Mouse (Mus musculus): ENCODE data around the gene Mgmt.

Gene Mgmt

GRCm38 (mm10) chr7:137112101-137112500 lies 217.7 kb downstream of the Mgmt start:
- H3K27me3 ChIP-seq (ENCODE audit: control insufficient read depth, insufficient read depth, low read length, poor library complexity, severe bottlenecking): no peaks in the 10 kb centered on the region
- DNase-seq (ENCODE audit: low read depth, low spot score): no peak
- no peaks in the 10 kb centered on the region for H3K36me3 ChIP-seq (ENCODE audit: control insufficient read depth, insufficient read depth, low read length, poor library complexity, severe bottlenecking)

GRCm38 (mm10) chr7:137116246-137116645 lies 221.8 kb downstream of the Mgmt start:
- no peak for DNase-seq (ENCODE audit: low read depth, low spot score)
- Histone ChIP-seq H3K36me3 (ENCODE audit: control insufficient read depth, insufficient read depth, low read length, poor library complexity, severe bottlenecking) (no peaks in the 10 kb centered on the region), H3K27me3 (ENCODE audit: control insufficient read depth, insufficient read depth, low read length, poor library complexity, severe bottlenecking) (no peaks in the 10 kb centered on the region)

- Histone ChIP-seq H3K27me3 (ENCODE audit: control insufficient read depth, insufficient read depth, low read length, poor library complexity, severe bottlenecking) (no peaks in the 10 kb centered on the region), H3K36me3 (ENCODE audit: control insufficient read depth, insufficient read depth, low read length, poor library complexity, severe bottlenecking) (no peaks in the 10 kb centered on the region)
- DNase-seq (ENCODE audit: low read depth, low spot score): no peak
Measured at GRCm38 (mm10) chr7:137121243-137121858, 226.9 kb downstream of the Mgmt start.

DNA sequence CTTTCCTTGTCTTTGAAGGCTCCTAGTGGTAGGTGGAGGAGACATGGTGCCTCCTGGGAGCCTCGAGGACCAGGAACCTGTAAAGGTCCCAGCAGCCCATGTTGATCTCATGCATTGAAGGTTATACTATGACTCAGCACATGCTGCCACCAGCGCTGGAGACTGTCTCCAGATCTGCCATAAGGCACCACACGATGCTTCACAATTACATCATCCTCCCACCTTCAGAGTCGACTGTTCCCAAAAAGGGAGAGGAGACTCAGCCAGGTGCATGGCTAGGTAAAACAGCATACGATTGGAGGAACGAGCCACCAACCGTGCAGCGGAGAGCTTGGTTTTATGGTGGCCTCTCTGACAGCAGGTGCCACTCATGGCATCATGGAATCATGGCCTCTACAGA lies 234.3 kb downstream of the Mgmt start:
- no peaks in the 10 kb centered on the region for H3K27me3 ChIP-seq (ENCODE audit: control insufficient read depth, insufficient read depth, low read length, poor library complexity, severe bottlenecking)
- no peak for DNase-seq (ENCODE audit: low read depth, low spot score)
- no peaks in the 10 kb centered on the region for H3K36me3 ChIP-seq (ENCODE audit: control insufficient read depth, insufficient read depth, low read length, poor library complexity, severe bottlenecking)

GRCm38 (mm10) chr7:137130211-137130610 lies 235.8 kb downstream of the Mgmt start:
- no peaks in the 10 kb centered on the region for H3K27me3 ChIP-seq (ENCODE audit: control insufficient read depth, insufficient read depth, low read length, poor library complexity, severe bottlenecking)
- DNase-seq (ENCODE audit: low read depth, low spot score): no peak
- no peaks in the 10 kb centered on the region for H3K36me3 ChIP-seq (ENCODE audit: control insufficient read depth, insufficient read depth, low read length, poor library complexity, severe bottlenecking)

DNA sequence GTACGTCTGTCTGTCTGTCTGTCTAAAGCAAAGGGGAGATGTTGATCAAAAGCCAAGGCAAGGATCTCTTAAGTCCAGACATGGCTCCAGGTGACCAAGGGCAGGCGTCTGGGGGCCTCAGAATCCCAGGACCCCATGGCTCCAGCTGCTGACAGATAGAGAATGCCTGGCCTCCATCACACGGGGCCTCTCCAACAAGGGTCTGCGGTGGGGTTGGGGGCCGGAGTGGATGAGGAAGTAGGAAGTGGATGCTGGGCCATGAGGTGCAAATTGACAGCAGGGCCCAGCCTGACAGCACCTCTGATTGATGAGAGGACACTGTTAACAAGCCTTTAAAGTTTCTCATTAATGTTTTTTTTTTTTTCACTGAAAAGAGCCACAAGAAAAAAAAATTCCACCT lies 237.5 kb downstream of the Mgmt start:
- no peaks in the 10 kb centered on the region for H3K27me3 ChIP-seq (ENCODE audit: control insufficient read depth, insufficient read depth, low read length, poor library complexity, severe bottlenecking)
- no peak for DNase-seq (ENCODE audit: low read depth, low spot score)
- H3K36me3 ChIP-seq (ENCODE audit: control insufficient read depth, insufficient read depth, low read length, poor library complexity, severe bottlenecking): no peaks in the 10 kb centered on the region

DNA sequence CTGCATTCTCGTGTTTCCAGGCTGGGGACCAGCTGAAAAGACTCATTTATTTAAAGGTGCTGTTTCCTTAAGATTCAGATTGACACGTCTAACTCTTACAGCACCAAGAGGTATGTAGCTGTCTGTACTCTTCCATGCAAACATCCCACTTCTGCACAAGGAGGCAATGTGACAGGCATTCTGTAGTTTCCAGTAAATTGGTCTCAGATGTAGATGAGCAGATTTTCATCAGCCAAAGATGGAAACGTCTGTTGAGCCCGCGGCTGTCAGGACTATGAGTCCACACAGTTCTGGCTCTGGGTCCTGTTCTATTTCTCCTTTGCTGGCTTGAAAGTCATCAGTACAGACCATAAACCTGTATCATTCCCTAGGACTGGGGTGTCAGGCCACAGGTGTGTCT lies 243.7 kb downstream of the Mgmt start:
- Histone ChIP-seq H3K36me3 (ENCODE audit: control insufficient read depth, insufficient read depth, low read length, poor library complexity, severe bottlenecking) (no peaks in the 10 kb centered on the region), H3K27me3 (ENCODE audit: control insufficient read depth, insufficient read depth, low read length, poor library complexity, severe bottlenecking) (no peaks in the 10 kb centered on the region)
- no peak for DNase-seq (ENCODE audit: low read depth, low spot score)

GRCm38 (mm10) chr7:137140321-137140720 lies 245.9 kb downstream of the Mgmt start:
- Histone ChIP-seq H3K27me3 (ENCODE audit: control insufficient read depth, insufficient read depth, low read length, poor library complexity, severe bottlenecking) (no peaks in the 10 kb centered on the region), H3K36me3 (ENCODE audit: control insufficient read depth, insufficient read depth, low read length, poor library complexity, severe bottlenecking) (no peaks in the 10 kb centered on the region)
- DNase-seq (ENCODE audit: low read depth, low spot score): no peak

- no peaks in the 10 kb centered on the region for H3K36me3 ChIP-seq (ENCODE audit: control insufficient read depth, insufficient read depth, low read length, poor library complexity, severe bottlenecking)
- DNase-seq (ENCODE audit: low read depth, low spot score): no peak
Measured at GRCm38 (mm10) chr7:137141386-137141785, 247.0 kb downstream of the Mgmt start.

GRCm38 (mm10) chr7:137147101-137147500 lies 252.7 kb downstream of the Mgmt start:
- Histone ChIP-seq H3K36me3 (ENCODE audit: control insufficient read depth, insufficient read depth, low read length, poor library complexity, severe bottlenecking) (no peaks in the 10 kb centered on the region), H3K27me3 (ENCODE audit: control insufficient read depth, insufficient read depth, low read length, poor library complexity, severe bottlenecking) (no peaks in the 10 kb centered on the region)
- DNase-seq (ENCODE audit: low read depth, low spot score): no peak

More at GRCm38 (mm10) chr7:137141386-137141785, 247.0 kb downstream of the Mgmt start:
- H3K27me3 ChIP-seq (ENCODE audit: control insufficient read depth, insufficient read depth, low read length, poor library complexity, severe bottlenecking): no peaks in the 10 kb centered on the region

DNA sequence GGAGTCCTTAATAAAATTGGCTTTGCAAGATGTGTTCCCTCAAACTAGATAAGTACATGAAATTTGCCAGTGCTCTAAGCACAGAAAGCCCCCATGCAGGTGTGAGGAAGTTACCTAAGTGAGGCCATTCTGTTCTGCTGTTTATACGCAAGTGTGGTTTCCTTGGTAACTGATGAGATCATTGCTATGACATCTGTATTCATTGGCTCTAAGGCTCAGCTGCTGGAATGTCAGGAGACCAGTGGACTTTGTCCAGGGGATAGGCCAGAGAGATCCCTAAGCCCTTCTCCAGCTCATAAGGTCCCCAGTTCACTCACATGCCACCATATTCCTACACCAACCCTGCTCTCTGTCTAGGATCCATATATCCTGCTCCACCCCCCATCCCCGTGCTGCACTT lies 257.4 kb downstream of the Mgmt start:
- no peaks in the 10 kb centered on the region for H3K27me3 ChIP-seq (ENCODE audit: control insufficient read depth, insufficient read depth, low read length, poor library complexity, severe bottlenecking)
- H3K36me3 ChIP-seq (ENCODE audit: control insufficient read depth, insufficient read depth, low read length, poor library complexity, severe bottlenecking): no peaks in the 10 kb centered on the region
- no peak for DNase-seq (ENCODE audit: low read depth, low spot score)

GRCm38 (mm10) chr7:137154623-137155022 lies 260.2 kb downstream of the Mgmt start:
- H3K27me3 ChIP-seq (ENCODE audit: control insufficient read depth, insufficient read depth, low read length, poor library complexity, severe bottlenecking): no peaks in the 10 kb centered on the region
- H3K36me3 ChIP-seq (ENCODE audit: control insufficient read depth, insufficient read depth, low read length, poor library complexity, severe bottlenecking): no peaks in the 10 kb centered on the region
- DNase-seq (ENCODE audit: low read depth, low spot score): no peak

- DNase-seq (ENCODE audit: low read depth, low spot score): no peak
- no peaks in the 10 kb centered on the region for H3K36me3 ChIP-seq (ENCODE audit: control insufficient read depth, insufficient read depth, low read length, poor library complexity, severe bottlenecking)
- no peaks in the 10 kb centered on the region for H3K27me3 ChIP-seq (ENCODE audit: control insufficient read depth, insufficient read depth, low read length, poor library complexity, severe bottlenecking)
Measured at GRCm38 (mm10) chr7:137159086-137159485, 264.7 kb downstream of the Mgmt start.

DNA sequence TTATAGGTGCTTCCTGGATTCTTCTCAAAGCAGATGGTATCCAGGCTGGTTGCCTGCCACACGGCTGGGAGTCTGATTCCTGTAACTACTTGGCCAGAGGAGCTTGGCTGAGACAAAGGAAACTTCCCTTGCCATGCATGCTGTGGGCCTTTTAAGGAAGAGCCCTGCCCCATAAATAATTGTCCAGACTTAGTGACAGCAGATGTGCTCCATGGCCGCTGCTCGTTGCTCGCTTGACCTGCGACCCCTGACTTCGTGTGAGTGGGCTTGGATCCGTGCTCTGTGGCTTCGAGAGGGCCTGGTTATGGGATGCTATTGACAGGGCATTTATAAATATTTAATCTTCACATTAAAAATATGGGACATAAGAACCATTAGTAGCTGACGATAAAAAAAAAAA lies 277.9 kb downstream of the Mgmt start:
- Histone ChIP-seq H3K27me3 (ENCODE audit: control insufficient read depth, insufficient read depth, low read length, poor library complexity, severe bottlenecking) (no peaks in the 10 kb centered on the region), H3K36me3 (ENCODE audit: control insufficient read depth, insufficient read depth, low read length, poor library complexity, severe bottlenecking) (no peaks in the 10 kb centered on the region)
- no peak for DNase-seq (ENCODE audit: low read depth, low spot score)
